Comparison of ENCODE assay signal across 16 mouse cellular contexts in genomic region chr12:98991076-98991829, GRCm38 (mm10).
DNase-seq lines count a peak whose midpoint lies in the region; ATAC-seq lines count a peak whose summit lies in the region.
"Had no signal": no experiment of that assay in that cellular context is flagged by ENCODE, and none has a peak within 500 bp of the region (broad histone marks: within the 10 kb centered on the region; RNA-seq: fewer than 3 reads in every experiment).

No protein-coding gene starts in this region.

- WGBS in hindbrain, embryonic 12.5 days, result 35% methylated on average over 2 of the region's 2 CpGs
- WGBS in hindbrain, embryonic 10.5 days, result 61% methylated on average over 2 of the region's 2 CpGs
- 30% methylated on average over 2 of the region's 2 CpGs for WGBS in forebrain, embryonic 15.5 days
- WGBS in midbrain, embryonic 13.5 days, result 28% methylated on average over 2 of the region's 2 CpGs

- no peak overlapping the region for H3K4me3 ChIP-seq in hindbrain, embryonic 12.5 days
- no peak overlapping the region for H3K4me3 ChIP-seq in hindbrain, embryonic 10.5 days
- H3K4me3 ChIP-seq in forebrain, embryonic 15.5 days, result no peak overlapping the region
- H3K4me3 ChIP-seq in midbrain, embryonic 13.5 days (replicated peaks), result no peak overlapping the region
- H3K4me3 ChIP-seq: heart, embryonic 13.5 days; liver, embryonic 15.5 days; myocyte had no signal

- H3K27me3 ChIP-seq in hindbrain, embryonic 12.5 days, result no peaks in the 10 kb centered on the region
- H3K27me3 ChIP-seq in hindbrain, embryonic 10.5 days (ENCODE audit: insufficient read depth, poor library complexity, severe bottlenecking), result no peaks in the 10 kb centered on the region
- H3K27me3 ChIP-seq in forebrain, embryonic 15.5 days, result no peaks in the 10 kb centered on the region
- H3K27me3 ChIP-seq in midbrain, embryonic 13.5 days, result no peaks in the 10 kb centered on the region
- H3K27me3 ChIP-seq: heart, embryonic 13.5 days; liver, embryonic 15.5 days had no signal

- H3K9me3 ChIP-seq in hindbrain, embryonic 12.5 days (replicated peaks), result no peaks in the 10 kb centered on the region
- H3K9me3 ChIP-seq in hindbrain, embryonic 10.5 days, result no peaks in the 10 kb centered on the region
- H3K9me3 ChIP-seq in forebrain, embryonic 15.5 days, result no peaks in the 10 kb centered on the region
- H3K9me3 ChIP-seq in midbrain, embryonic 13.5 days, result no peaks in the 10 kb centered on the region
- H3K9me3 ChIP-seq: heart, embryonic 13.5 days; liver, embryonic 15.5 days had no signal

- H3K4me1 ChIP-seq in hindbrain, embryonic 12.5 days, result peaks cover 4% of the 10 kb centered on the region; the same call in 1 of the 2 replicates
- peaks cover 13% of the 10 kb centered on the region; the same call in 1 of the 2 replicates for H3K4me1 ChIP-seq in hindbrain, embryonic 10.5 days (replicated peaks)
- H3K4me1 ChIP-seq in forebrain, embryonic 15.5 days, result peaks cover 8% of the 10 kb centered on the region
- H3K4me1 ChIP-seq in midbrain, embryonic 13.5 days (replicated peaks), result peaks cover 18% of the 10 kb centered on the region
- H3K4me1 ChIP-seq: heart, embryonic 13.5 days had no signal

- peak overlapping the region; percentile 49 for H3K27ac ChIP-seq in hindbrain, embryonic 12.5 days
- H3K27ac ChIP-seq in hindbrain, embryonic 10.5 days, result no peak overlapping the region; the same call in 1 of the 2 replicates
- H3K27ac ChIP-seq in forebrain, embryonic 15.5 days (replicated peaks), result peak overlapping the region; percentile 48; the same call in 1 of the 2 replicates
- peak overlapping the region; percentile 89 for H3K27ac ChIP-seq in midbrain, embryonic 13.5 days
- H3K27ac ChIP-seq: heart, embryonic 13.5 days; liver, embryonic 15.5 days had no signal

- no peak for DNase-seq in hindbrain, embryonic 10.5 days (ENCODE audit: low spot score)
- DNase-seq in brain, adult 2 months (ENCODE audit: low read depth, low spot score), result peak; percentile 78
- no peak for DNase-seq in ovary, postnatal 36 days (ENCODE audit: low spot score)
- DNase-seq in kidney, postnatal 36 days, result no peak
- no peak for DNase-seq in thymus, postnatal 0 days (ENCODE audit: low spot score)
- DNase-seq: cerebellum, adult 8-10 months; gastrocnemius, postnatal 36 days; left cerebral cortex, postnatal 4 days; lung, postnatal 4 days; thymus, postnatal 25 days had no signal

- H3K36me3 ChIP-seq in hindbrain, embryonic 12.5 days, result no peaks in the 10 kb centered on the region
- H3K36me3 ChIP-seq in hindbrain, embryonic 10.5 days, result peaks cover 6% of the 10 kb centered on the region; the same call in 1 of the 2 replicates
- no peaks in the 10 kb centered on the region for H3K36me3 ChIP-seq in forebrain, embryonic 15.5 days
- no peaks in the 10 kb centered on the region for H3K36me3 ChIP-seq in midbrain, embryonic 13.5 days
- H3K36me3 ChIP-seq: heart, embryonic 13.5 days; liver, embryonic 15.5 days had no signal

- no peak overlapping the region for H3K4me2 ChIP-seq in hindbrain, embryonic 12.5 days (replicated peaks)
- no peak overlapping the region for H3K4me2 ChIP-seq in forebrain, embryonic 15.5 days (replicated peaks)
- no peak overlapping the region for H3K4me2 ChIP-seq in midbrain, embryonic 13.5 days (replicated peaks)
- H3K4me2 ChIP-seq: heart, embryonic 13.5 days; liver, embryonic 15.5 days had no signal

- ATAC-seq in hindbrain, embryonic 12.5 days (ENCODE audit: low FRiP score), result peak; percentile 32; the same call in 1 of the 2 replicates
- 0 out of 2 replicates have a peak, but pooled peaks have one; percentile 29 for ATAC-seq in forebrain, embryonic 15.5 days (replicated peaks)
- ATAC-seq in midbrain, embryonic 13.5 days, result peak; percentile 48

- H3K9ac ChIP-seq in hindbrain, embryonic 12.5 days, result no peak overlapping the region
- no peak overlapping the region for H3K9ac ChIP-seq in forebrain, embryonic 15.5 days (replicated peaks)
- H3K9ac ChIP-seq in midbrain, embryonic 13.5 days (replicated peaks), result no peak overlapping the region
- H3K9ac ChIP-seq: heart, embryonic 13.5 days; liver, embryonic 15.5 days had no signal
